Mouse (Mus musculus): ENCODE data around the gene Crtc3. TPM values are rescaled to one million over a fixed set of nuclear protein-coding genes. Genes with fewer than 3 reads are reported as not detected.
A peak's percentile ranks its signal among the peaks of the same experiment; 100 is the strongest.

Crtc3 gene
- polyA plus RNA-seq, 1 experiment from 2014 or later = 12.6 TPM

- Histone ChIP-seq H3K36me3 (replicated peaks) (no peaks in the 10 kb centered on the region), H3K27ac (no peak overlapping the region), H3K27me3 (no peaks in the 10 kb centered on the region), H3K4me1 (peaks cover 15% of the 10 kb centered on the region), H3K4me2 (no peak overlapping the region), H3K4me3 (replicated peaks) (no peak overlapping the region), H3K9ac (no peak overlapping the region), H3K9me3 (no peaks in the 10 kb centered on the region)
- no peak for ATAC-seq (ENCODE audit: low FRiP score)
- WGBS = 50% methylated on average over 2 of the region's 2 CpGs
Observed at GRCm38 (mm10) chr7:80607503-80607902, 81.2 kb downstream of the Crtc3 start.

- no peak for ATAC-seq (ENCODE audit: low FRiP score)
- no peak overlapping the region for H3K27ac ChIP-seq
- 77% methylated on average over 4 of the region's 4 CpGs for WGBS
Observed at GRCm38 (mm10) chr7:80606435-80606834, 82.2 kb downstream of the Crtc3 start.

DNA sequence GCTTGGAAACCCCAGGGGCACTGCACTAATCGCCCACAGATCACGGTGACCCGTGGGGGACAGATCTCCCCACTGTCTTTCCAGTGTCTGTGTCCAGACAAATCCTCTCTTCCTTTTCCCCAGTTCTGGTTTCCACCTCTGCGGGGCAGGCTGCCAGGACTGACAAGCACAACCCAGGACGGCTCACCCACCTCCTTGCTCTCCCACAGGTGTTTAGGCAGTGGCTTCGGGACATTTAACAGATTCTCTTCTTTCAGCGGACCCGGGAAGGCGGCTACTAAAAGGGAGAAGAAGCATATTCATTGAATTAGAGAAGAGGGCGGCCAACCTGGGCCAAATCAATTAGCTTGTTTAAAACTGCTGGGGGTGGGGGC lies 83.1 kb downstream of the Crtc3 start:
- Histone ChIP-seq H3K9ac (no peak overlapping the region), H3K4me2 (no peak overlapping the region), H3K27me3 (no peaks in the 10 kb centered on the region), H3K27ac (peak overlapping the region; percentile 15; the same call in 1 of the 2 replicates), H3K9me3 (no peaks in the 10 kb centered on the region), H3K4me1 (peaks cover 8% of the 10 kb centered on the region), H3K36me3 (replicated peaks) (no peaks in the 10 kb centered on the region), H3K4me3 (replicated peaks) (no peak overlapping the region)
- ATAC-seq (ENCODE audit: low FRiP score) = no peak
- 3% methylated on average over 10 of the region's 10 CpGs for WGBS

More at GRCm38 (mm10) chr7:80606435-80606834, 82.2 kb downstream of the Crtc3 start:
- peaks cover 8% of the 10 kb centered on the region for H3K4me1 ChIP-seq
- no peaks in the 10 kb centered on the region for H3K9me3 ChIP-seq
- H3K27me3 ChIP-seq = no peaks in the 10 kb centered on the region
- no peak overlapping the region for H3K4me3 ChIP-seq (replicated peaks)
- no peaks in the 10 kb centered on the region for H3K36me3 ChIP-seq (replicated peaks)
- H3K9ac ChIP-seq = no peak overlapping the region
- H3K4me2 ChIP-seq = no peak overlapping the region

DNA sequence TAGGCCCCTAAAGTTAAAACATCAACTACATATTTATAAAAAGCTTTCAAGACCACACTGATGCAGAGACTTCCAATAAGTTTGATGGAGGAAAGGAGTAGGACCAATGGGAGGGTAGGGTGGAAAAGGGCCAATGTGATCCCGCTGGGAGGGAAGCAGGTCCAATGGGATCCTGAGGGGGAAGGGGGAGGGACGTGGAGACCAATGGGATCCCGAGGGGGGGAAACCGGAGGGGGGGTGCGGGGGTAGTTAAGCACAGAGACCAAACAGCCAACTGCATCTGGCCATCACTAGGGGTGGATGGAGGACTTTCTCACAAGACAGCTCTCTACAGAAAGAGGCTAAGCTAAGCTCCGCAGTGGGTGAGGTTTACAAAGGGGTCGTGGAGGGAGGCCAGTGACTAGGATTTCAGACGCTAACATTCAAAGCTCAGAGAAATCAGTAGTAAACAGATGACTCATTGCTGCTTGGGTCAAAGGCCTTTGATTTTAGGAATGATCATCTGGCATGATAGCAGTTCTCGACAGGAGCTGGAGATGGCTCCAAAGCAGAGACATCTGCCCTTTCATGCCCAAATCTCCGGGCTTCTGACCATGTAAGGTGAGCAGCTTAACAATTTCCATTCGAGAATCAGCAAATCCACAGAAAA lies 83.6 kb downstream of the Crtc3 start:
- peaks cover 8% of the 10 kb centered on the region for H3K4me1 ChIP-seq
- H3K4me3 ChIP-seq (replicated peaks) = no peak overlapping the region
- no peaks in the 10 kb centered on the region for H3K9me3 ChIP-seq
- no peak overlapping the region for H3K4me2 ChIP-seq
- WGBS = 24% methylated on average over 11 of the region's 11 CpGs
- no peak for ATAC-seq (ENCODE audit: low FRiP score)
- no peaks in the 10 kb centered on the region for H3K27me3 ChIP-seq
- H3K27ac ChIP-seq = no peak overlapping the region
- H3K36me3 ChIP-seq (replicated peaks) = no peaks in the 10 kb centered on the region; the same call in 1 of the 2 replicates
- no peak overlapping the region for H3K9ac ChIP-seq

GRCm38 (mm10) chr7:80602574-80602973 lies 86.1 kb downstream of the Crtc3 start:
- Histone ChIP-seq H3K27ac (no peak overlapping the region), H3K27me3 (no peaks in the 10 kb centered on the region)
- 95% methylated on average over 1 of the region's 1 CpGs for WGBS

GRCm38 (mm10) chr7:80598436-80598985 lies 90.2 kb downstream of the Crtc3 start:
- no peak overlapping the region for H3K9ac ChIP-seq
- WGBS = 90% methylated on average over 13 of the region's 13 CpGs
- H3K9me3 ChIP-seq = no peaks in the 10 kb centered on the region
- no peak overlapping the region for H3K4me3 ChIP-seq (replicated peaks)
- H3K4me2 ChIP-seq = no peak overlapping the region
- no peaks in the 10 kb centered on the region for H3K4me1 ChIP-seq
- H3K27ac ChIP-seq = no peak overlapping the region
- peaks cover 11% of the 10 kb centered on the region for H3K36me3 ChIP-seq (replicated peaks)
- H3K27me3 ChIP-seq = no peaks in the 10 kb centered on the region
- ATAC-seq (ENCODE audit: low FRiP score) = no peak

More at GRCm38 (mm10) chr7:80602574-80602973, 86.1 kb downstream of the Crtc3 start:
- H3K4me2 ChIP-seq = no peak overlapping the region
- H3K4me3 ChIP-seq (replicated peaks) = no peak overlapping the region
- ATAC-seq (ENCODE audit: low FRiP score) = no peak
- no peaks in the 10 kb centered on the region for H3K9me3 ChIP-seq
- no peak overlapping the region for H3K9ac ChIP-seq
- H3K4me1 ChIP-seq = peaks cover 8% of the 10 kb centered on the region
- H3K36me3 ChIP-seq (replicated peaks) = peaks cover 6% of the 10 kb centered on the region

DNA sequence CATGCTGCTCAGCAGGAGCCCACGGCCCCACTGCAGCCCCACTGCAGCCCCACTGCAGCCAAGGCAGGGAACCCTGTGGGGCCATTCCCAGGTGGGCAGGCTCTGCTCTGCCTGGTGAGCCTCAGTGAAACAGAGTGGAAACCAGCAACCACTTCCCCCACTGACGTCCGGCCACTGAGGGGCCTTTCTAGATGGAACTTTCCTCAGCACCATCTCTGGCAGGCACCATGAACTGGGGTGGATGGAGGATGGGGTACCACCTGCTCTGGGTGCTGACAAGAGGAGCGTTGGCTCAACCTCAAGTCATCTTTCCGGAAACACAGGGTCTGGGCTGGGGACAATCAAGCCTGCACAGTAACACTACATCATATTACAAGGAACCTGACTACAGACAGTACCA lies 90.8 kb downstream of the Crtc3 start:
- WGBS = 90% methylated on average over 5 of the region's 5 CpGs
- no peak for ATAC-seq (ENCODE audit: low FRiP score)
- Histone ChIP-seq H3K4me3 (replicated peaks) (no peak overlapping the region), H3K9ac (no peak overlapping the region), H3K4me2 (no peak overlapping the region), H3K27ac (no peak overlapping the region), H3K36me3 (replicated peaks) (peaks cover 13% of the 10 kb centered on the region), H3K9me3 (no peaks in the 10 kb centered on the region), H3K27me3 (no peaks in the 10 kb centered on the region), H3K4me1 (no peaks in the 10 kb centered on the region)

DNA sequence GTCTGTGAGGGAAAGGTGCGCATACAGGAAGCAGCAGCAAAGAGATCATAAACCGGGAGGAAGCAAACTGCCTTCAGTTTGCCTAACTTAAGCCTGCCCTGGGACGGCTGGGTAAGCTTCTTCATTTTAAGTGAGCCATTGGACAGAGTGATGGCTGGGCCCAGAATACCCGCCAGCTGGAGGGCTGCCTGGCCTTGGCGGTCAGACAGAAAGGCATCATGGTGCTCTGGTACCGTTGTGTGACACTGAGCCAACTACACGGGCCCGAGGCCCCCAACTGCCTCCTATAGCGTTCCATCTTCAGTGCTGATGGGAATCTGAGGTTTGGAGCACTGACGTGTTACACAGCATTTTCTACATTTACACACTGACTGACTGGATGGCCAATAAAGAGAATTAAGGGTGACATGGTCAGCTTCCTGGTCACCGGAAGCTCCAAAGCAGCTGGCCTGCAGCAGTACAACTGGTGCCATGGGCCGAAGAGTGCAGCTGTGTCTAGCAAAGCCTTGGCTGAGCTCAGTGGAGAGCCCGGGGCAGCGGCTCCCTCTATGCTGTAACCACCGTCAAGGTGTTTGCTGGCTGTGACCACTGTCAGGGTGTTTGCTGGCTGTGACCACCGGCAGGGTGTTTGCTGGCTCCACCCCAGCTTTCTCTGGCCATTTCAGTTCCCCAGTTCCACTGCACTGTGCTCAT lies 99.5 kb downstream of the Crtc3 start:
- Histone ChIP-seq H3K27me3 (peaks cover 3% of the 10 kb centered on the region; the same call in 1 of the 2 replicates), H3K9me3 (no peaks in the 10 kb centered on the region), H3K4me3 (replicated peaks) (no peak overlapping the region), H3K4me2 (no peak overlapping the region), H3K9ac (no peak overlapping the region), H3K4me1 (peaks cover 14% of the 10 kb centered on the region), H3K36me3 (replicated peaks) (peaks cover 42% of the 10 kb centered on the region), H3K27ac (no peak overlapping the region)
- ATAC-seq (ENCODE audit: low FRiP score) = no peak
- 91% methylated on average over 16 of the region's 16 CpGs for WGBS

- peak; percentile 11; the same call in 1 of the 2 replicates for ATAC-seq (ENCODE audit: low FRiP score)
- H3K27ac ChIP-seq = 0 out of 2 replicates have a peak overlapping the region, but pooled peaks have one; percentile 19
Observed at GRCm38 (mm10) chr7:80587684-80588083, 101.0 kb downstream of the Crtc3 start.

DNA sequence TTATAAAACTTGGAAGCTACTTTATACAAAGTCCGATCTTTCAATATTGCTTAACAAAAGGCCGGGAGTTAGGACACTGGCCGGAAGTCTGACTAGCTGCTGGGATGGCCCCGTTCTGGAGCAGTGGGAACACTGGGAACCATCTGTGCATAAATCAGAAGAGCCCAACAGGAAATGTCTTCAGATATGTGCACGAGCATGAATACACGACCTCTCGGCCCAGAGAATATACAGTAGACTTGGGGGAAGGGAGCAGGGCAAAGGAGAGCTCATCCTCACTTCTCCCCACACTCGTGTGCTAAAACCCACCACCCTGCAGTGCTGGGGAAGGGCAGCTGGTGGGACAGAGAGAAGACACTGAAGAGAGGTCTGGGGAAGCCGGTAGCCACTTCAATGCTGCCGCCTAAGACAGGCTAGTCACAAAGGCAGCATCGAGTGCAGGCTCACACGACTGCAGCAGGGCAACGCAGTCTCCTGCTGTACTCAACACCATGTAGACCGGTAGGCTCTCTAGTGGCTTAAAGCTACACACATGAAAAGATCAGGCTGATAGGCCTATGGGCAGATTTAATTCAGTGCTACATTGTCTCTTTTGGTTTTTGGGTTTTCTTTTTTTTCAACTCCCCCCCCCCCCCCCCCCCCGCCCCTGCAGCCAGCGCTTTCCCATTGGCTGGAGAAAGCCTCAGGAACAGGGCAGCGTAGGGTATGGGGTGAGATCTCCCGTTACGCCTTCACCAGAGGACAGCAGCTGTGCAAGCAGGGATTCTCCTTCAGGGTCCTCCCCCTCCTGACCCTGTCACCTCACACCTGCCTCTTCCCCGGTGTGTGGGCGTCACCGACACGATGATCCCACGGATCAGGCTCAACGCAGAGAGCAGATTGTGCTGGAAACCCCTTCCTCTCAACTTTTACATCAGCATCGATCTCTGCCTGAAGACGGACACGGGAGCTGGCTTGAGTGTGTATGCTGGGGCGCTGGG lies 101.7 kb downstream of the Crtc3 start:
- peaks cover 34% of the 10 kb centered on the region for H3K36me3 ChIP-seq (replicated peaks)
- H3K9ac ChIP-seq = peak overlapping the region; percentile 36; the same call in 1 of the 2 replicates
- ATAC-seq (ENCODE audit: low FRiP score) = peak; percentile 54; the same call in 1 of the 2 replicates
- 37% methylated on average over 28 of the region's 29 CpGs for WGBS
- peaks cover 3% of the 10 kb centered on the region; the same call in 1 of the 2 replicates for H3K27me3 ChIP-seq
- peak overlapping the region; percentile 40 for H3K4me2 ChIP-seq
- H3K4me1 ChIP-seq = peaks cover 14% of the 10 kb centered on the region
- H3K4me3 ChIP-seq (replicated peaks) = peak overlapping the region; percentile 11; the same call in 1 of the 2 replicates
- no peaks in the 10 kb centered on the region for H3K9me3 ChIP-seq
- H3K27ac ChIP-seq = 0 out of 2 replicates have a peak overlapping the region, but pooled peaks have one; percentile 19

More at GRCm38 (mm10) chr7:80587684-80588083, 101.0 kb downstream of the Crtc3 start:
- 32% methylated on average over 10 of the region's 10 CpGs for WGBS
- Histone ChIP-seq H3K4me1 (peaks cover 14% of the 10 kb centered on the region), H3K9me3 (no peaks in the 10 kb centered on the region), H3K9ac (0 out of 2 replicates have a peak overlapping the region, but pooled peaks have one; percentile 36), H3K36me3 (replicated peaks) (peaks cover 38% of the 10 kb centered on the region), H3K4me2 (peak overlapping the region; percentile 40), H3K4me3 (replicated peaks) (peak overlapping the region; percentile 11; the same call in 1 of the 2 replicates), H3K27me3 (peaks cover 3% of the 10 kb centered on the region; the same call in 1 of the 2 replicates)

DNA sequence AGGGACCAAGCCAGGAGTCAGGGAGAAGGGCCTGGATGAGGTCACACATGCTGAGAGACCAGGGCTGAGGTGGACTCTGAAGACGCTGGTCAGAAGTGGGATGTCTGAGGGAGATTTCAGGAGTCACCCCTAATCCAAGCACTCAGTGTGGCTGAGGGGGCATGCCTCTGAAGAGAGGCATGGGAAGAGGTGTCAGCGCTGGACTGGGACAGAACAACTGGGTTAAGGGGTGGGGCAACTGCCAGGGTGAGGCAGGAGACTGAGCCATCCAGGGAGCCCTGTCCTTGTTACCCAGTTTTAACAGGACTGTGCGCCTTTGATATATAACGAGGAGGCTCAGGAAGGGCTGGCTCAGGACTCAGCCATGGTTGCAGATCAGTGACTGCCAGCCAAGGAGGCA lies 102.5 kb downstream of the Crtc3 start:
- peaks cover 27% of the 10 kb centered on the region for H3K36me3 ChIP-seq (replicated peaks)
- peaks cover 14% of the 10 kb centered on the region for H3K4me1 ChIP-seq
- H3K4me2 ChIP-seq = no peak overlapping the region
- WGBS = 44% methylated on average over 4 of the region's 4 CpGs
- ATAC-seq (ENCODE audit: low FRiP score) = no peak
- H3K9ac ChIP-seq = no peak overlapping the region
- H3K27ac ChIP-seq = no peak overlapping the region
- H3K27me3 ChIP-seq = peaks cover 3% of the 10 kb centered on the region; the same call in 1 of the 2 replicates
- no peaks in the 10 kb centered on the region for H3K9me3 ChIP-seq
- H3K4me3 ChIP-seq (replicated peaks) = no peak overlapping the region
